Mouse (Mus musculus): Measurements from ENCODE around the gene B4gat1. TPM values are rescaled to one million over a fixed set of nuclear protein-coding genes. Genes with fewer than 3 reads are reported as not detected.
A peak's percentile ranks its signal among the peaks of the same experiment; 100 is the strongest.

Gene B4gat1
- polyA plus RNA-seq, 1 experiment from 2014 or later = 93.7 TPM

- H3K27ac ChIP-seq = no peak overlapping the region
- peak overlapping the region; percentile 59 for H3K4me2 ChIP-seq (replicated peaks)
- no peaks in the 10 kb centered on the region for H3K9me3 ChIP-seq (ENCODE audit: control insufficient read depth, low read length)
- H3K4me3 ChIP-seq (replicated peaks; ENCODE audit: low read length) = peak overlapping the region; percentile 40
- H3K36me3 ChIP-seq (replicated peaks; ENCODE audit: control insufficient read depth, insufficient read depth) = no peaks in the 10 kb centered on the region
- peak overlapping the region; percentile 47 for H3K9ac ChIP-seq
- peaks cover 13% of the 10 kb centered on the region; the same call in 1 of the 2 replicates for H3K27me3 ChIP-seq (ENCODE audit: control insufficient read depth, insufficient read depth, low read length)
- ATAC-seq (ENCODE audit: low FRiP score) (no peak; the same call in 1 of the 2 replicates), DNase-seq (ENCODE audit: low spot score) (no peak)
- peaks cover 17% of the 10 kb centered on the region for H3K4me1 ChIP-seq (replicated peaks; ENCODE audit: control insufficient read depth, insufficient read depth, low read length)
- WGBS = 3% methylated on average over 20 of the region's 20 CpGs
Observed at GRCm38 (mm10) chr19:5072389-5073019, 33.9 kb downstream of the B4gat1 start.

DNA sequence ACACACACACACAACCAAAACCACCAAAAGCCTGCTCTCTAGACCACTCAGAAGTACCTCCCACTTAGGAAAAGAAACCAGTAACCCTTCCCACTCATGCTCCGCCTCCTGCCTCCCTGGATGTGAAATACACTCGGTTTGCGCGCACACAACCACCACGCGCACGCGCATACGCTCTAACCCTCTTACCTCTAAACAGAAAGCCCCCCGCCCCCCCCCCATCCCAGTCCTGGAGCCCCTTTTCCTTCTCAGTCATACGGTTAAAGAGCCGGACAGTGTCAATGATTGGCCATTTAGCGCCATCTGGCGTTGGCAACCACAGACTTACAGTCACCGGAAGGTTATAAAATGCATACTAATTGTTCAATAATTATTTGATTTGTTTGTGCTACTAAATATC is 34.4 kb downstream of the B4gat1 start:
- Histone ChIP-seq H3K4me1 (replicated peaks; ENCODE audit: control insufficient read depth, insufficient read depth, low read length) (peaks cover 13% of the 10 kb centered on the region), H3K36me3 (replicated peaks; ENCODE audit: control insufficient read depth, insufficient read depth) (no peaks in the 10 kb centered on the region), H3K27ac (no peak overlapping the region), H3K9me3 (ENCODE audit: control insufficient read depth, low read length) (no peaks in the 10 kb centered on the region), H3K27me3 (ENCODE audit: control insufficient read depth, insufficient read depth, low read length) (peaks cover 12% of the 10 kb centered on the region; the same call in 1 of the 2 replicates), H3K4me2 (replicated peaks) (peak overlapping the region; percentile 59), H3K9ac (no peak overlapping the region), H3K4me3 (replicated peaks; ENCODE audit: low read length) (0 out of 2 replicates have a peak overlapping the region, but pooled peaks have one; percentile 40)
- DNase-seq (ENCODE audit: low spot score) (peak; percentile 77), ATAC-seq (ENCODE audit: low FRiP score) (no peak)
- 2% methylated on average over 15 of the region's 15 CpGs for WGBS

GRCm38 (mm10) chr19:5073518-5073917 is 34.9 kb downstream of the B4gat1 start:
- Histone ChIP-seq H3K9ac (no peak overlapping the region), H3K4me2 (replicated peaks) (no peak overlapping the region)

DNA sequence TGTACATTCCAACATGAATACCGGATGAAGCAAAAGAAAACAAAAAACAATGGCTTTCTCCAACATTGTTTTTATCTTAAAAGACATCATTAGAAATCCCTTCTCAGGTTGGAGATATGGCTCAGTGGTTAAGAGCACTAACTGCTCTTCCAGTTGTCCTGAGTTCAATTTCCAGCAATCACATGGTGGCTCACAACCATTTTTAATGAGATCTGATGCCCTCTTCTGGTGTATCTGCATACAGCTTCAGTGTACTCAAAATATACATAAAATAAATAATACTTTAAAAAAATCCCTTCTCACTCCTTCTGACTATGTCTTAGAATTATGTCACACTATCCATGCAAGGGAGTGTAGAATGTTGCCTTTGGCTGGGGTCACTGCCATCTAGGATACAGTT is 40.7 kb downstream of the B4gat1 start:
- ATAC-seq (ENCODE audit: low FRiP score) (no peak), DNase-seq (ENCODE audit: low spot score) (no peak)
- H3K4me3 ChIP-seq (replicated peaks; ENCODE audit: low read length) = no peak overlapping the region
- H3K27ac ChIP-seq = no peak overlapping the region
- no peak overlapping the region for H3K4me2 ChIP-seq (replicated peaks)
- WGBS = 97% methylated on average over 1 of the region's 1 CpGs
- H3K4me1 ChIP-seq (replicated peaks; ENCODE audit: control insufficient read depth, insufficient read depth, low read length) = no peaks in the 10 kb centered on the region
- H3K27me3 ChIP-seq (ENCODE audit: control insufficient read depth, insufficient read depth, low read length) = peaks cover 37% of the 10 kb centered on the region
- H3K9ac ChIP-seq = no peak overlapping the region
- no peaks in the 10 kb centered on the region for H3K9me3 ChIP-seq (ENCODE audit: control insufficient read depth, low read length)
- H3K36me3 ChIP-seq (replicated peaks; ENCODE audit: control insufficient read depth, insufficient read depth) = no peaks in the 10 kb centered on the region; the same call in 1 of the 2 replicates

More at GRCm38 (mm10) chr19:5073518-5073917, 34.9 kb downstream of the B4gat1 start:
- no peak overlapping the region for H3K27ac ChIP-seq
- no peak for DNase-seq (ENCODE audit: low spot score)
- peaks cover 7% of the 10 kb centered on the region; the same call in 1 of the 2 replicates for H3K27me3 ChIP-seq (ENCODE audit: control insufficient read depth, insufficient read depth, low read length)
- peaks cover 8% of the 10 kb centered on the region for H3K4me1 ChIP-seq (replicated peaks; ENCODE audit: control insufficient read depth, insufficient read depth, low read length)
- no peaks in the 10 kb centered on the region for H3K9me3 ChIP-seq (ENCODE audit: control insufficient read depth, low read length)
- ATAC-seq (ENCODE audit: low FRiP score) = no peak
- H3K4me3 ChIP-seq (replicated peaks; ENCODE audit: low read length) = no peak overlapping the region
- no peaks in the 10 kb centered on the region for H3K36me3 ChIP-seq (replicated peaks; ENCODE audit: control insufficient read depth, insufficient read depth)
- 47% methylated on average over 5 of the region's 5 CpGs for WGBS

GRCm38 (mm10) chr19:5082005-5082404 is 43.4 kb downstream of the B4gat1 start:
- Histone ChIP-seq H3K4me3 (replicated peaks; ENCODE audit: low read length) (no peak overlapping the region), H3K4me2 (replicated peaks) (no peak overlapping the region), H3K27ac (no peak overlapping the region), H3K4me1 (replicated peaks; ENCODE audit: control insufficient read depth, insufficient read depth, low read length) (0 out of 2 replicates have a peak, but pooled peaks cover 3% of the 10 kb centered on the region), H3K36me3 (replicated peaks; ENCODE audit: control insufficient read depth, insufficient read depth) (no peaks in the 10 kb centered on the region; the same call in 1 of the 2 replicates), H3K27me3 (ENCODE audit: control insufficient read depth, insufficient read depth, low read length) (peaks cover 57% of the 10 kb centered on the region), H3K9ac (no peak overlapping the region), H3K9me3 (ENCODE audit: control insufficient read depth, low read length) (no peaks in the 10 kb centered on the region)
- WGBS = 72% methylated on average over 18 of the region's 18 CpGs
- DNase-seq (ENCODE audit: low spot score) = no peak
- no peak for ATAC-seq (ENCODE audit: low FRiP score)

DNA sequence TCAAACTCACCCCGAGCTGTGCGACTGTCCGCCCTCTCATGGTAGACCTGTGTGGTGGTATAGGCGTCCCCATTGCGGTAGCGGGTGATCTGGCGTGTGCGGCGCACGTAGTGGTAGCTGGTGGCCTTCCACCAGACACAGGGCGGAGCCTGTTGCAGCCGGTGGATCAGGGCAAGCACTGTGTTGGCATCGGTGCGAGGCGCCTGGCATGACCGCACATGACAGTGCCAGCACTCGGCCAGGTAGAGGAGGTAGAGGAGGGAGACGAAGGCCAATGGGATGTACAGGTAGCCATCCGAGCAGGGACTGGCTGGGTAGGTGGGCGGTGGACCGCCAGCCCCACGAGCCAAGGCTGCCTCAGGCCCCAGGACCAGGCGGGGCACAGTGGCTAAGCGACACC is 44.0 kb downstream of the B4gat1 start:
- H3K4me2 ChIP-seq (replicated peaks) = no peak overlapping the region
- no peaks in the 10 kb centered on the region; the same call in 1 of the 2 replicates for H3K36me3 ChIP-seq (replicated peaks; ENCODE audit: control insufficient read depth, insufficient read depth)
- 0 out of 2 replicates have a peak, but pooled peaks cover 6% of the 10 kb centered on the region for H3K4me1 ChIP-seq (replicated peaks; ENCODE audit: control insufficient read depth, insufficient read depth, low read length)
- H3K9me3 ChIP-seq (ENCODE audit: control insufficient read depth, low read length) = no peaks in the 10 kb centered on the region
- no peak overlapping the region for H3K27ac ChIP-seq
- no peak overlapping the region for H3K9ac ChIP-seq
- H3K4me3 ChIP-seq (replicated peaks; ENCODE audit: low read length) = no peak overlapping the region
- peaks cover 57% of the 10 kb centered on the region for H3K27me3 ChIP-seq (ENCODE audit: control insufficient read depth, insufficient read depth, low read length)
- WGBS = 71% methylated on average over 24 of the region's 24 CpGs
- no peak for ATAC-seq (ENCODE audit: low FRiP score)
- no peak for DNase-seq (ENCODE audit: low spot score)

DNA sequence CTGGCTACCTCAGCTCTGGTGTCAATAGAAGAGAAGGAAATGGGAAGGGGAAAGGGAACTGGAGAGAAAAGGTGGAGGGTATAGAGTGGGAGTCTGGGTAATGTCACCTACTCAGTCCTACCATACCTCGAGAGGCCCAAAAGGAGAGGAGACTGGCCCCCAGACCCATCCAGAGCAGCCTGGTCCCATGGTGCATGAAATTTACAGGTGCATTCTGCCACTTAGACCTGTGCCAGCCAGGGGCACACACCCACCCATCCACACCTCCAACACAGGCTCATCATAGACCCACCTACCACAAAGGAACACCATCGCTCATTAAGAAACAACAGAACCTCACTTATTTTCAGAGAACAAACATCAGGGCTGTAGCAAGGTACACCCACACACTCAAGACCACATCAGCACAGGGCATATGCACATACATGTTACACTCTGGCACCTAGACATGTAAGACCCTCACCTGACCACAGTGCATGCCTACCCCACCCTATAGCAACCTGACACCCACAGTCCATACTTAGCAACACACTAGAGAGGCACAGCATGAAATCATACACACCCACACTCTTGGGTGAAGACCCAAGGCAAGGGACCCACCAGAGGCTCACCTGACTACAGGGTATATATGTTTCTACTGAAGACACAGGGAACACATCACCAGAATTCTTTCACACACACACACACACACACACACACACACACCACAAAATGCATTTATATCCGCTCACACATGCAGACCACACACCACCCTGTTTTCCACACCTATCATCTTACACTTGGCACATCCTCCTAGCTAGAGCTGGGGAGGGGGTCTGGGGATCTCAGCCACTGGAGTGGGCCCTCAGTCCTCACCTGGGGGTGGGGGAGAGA is 45.6 kb downstream of the B4gat1 start:
- Histone ChIP-seq H3K9me3 (ENCODE audit: control insufficient read depth, low read length) (no peaks in the 10 kb centered on the region), H3K4me3 (replicated peaks; ENCODE audit: low read length) (peak overlapping the region; percentile 57), H3K27ac (no peak overlapping the region), H3K4me2 (replicated peaks) (peak overlapping the region; percentile 75), H3K4me1 (replicated peaks; ENCODE audit: control insufficient read depth, insufficient read depth, low read length) (peaks cover 12% of the 10 kb centered on the region), H3K9ac (peak overlapping the region; percentile 82), H3K36me3 (replicated peaks; ENCODE audit: control insufficient read depth, insufficient read depth) (no peaks in the 10 kb centered on the region; the same call in 1 of the 2 replicates), H3K27me3 (ENCODE audit: control insufficient read depth, insufficient read depth, low read length) (peaks cover 57% of the 10 kb centered on the region)
- no peak for DNase-seq (ENCODE audit: low spot score)
- WGBS = 71% methylated on average over 3 of the region's 3 CpGs
- no peak for ATAC-seq (ENCODE audit: low FRiP score)

DNA sequence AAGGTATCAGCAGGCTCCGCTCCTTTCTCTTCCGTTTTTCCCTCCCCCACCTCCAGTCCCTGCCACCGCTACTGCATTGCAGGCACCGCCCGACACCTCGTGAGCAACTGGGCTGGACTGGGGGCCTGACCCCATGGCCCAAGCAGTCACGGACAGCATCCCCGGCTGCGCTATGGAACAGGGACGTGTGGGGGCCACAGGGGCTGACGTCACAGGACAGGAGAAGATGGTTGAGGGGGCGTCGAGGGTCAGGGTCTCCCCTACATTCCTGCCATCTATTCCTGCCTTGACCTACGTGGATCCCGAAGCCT is 46.2 kb downstream of the B4gat1 start:
- Histone ChIP-seq H3K9ac (peak overlapping the region; percentile 82), H3K27me3 (ENCODE audit: control insufficient read depth, insufficient read depth, low read length) (peaks cover 57% of the 10 kb centered on the region), H3K4me2 (replicated peaks) (peak overlapping the region; percentile 75), H3K4me3 (replicated peaks; ENCODE audit: low read length) (peak overlapping the region; percentile 57), H3K27ac (no peak overlapping the region), H3K4me1 (replicated peaks; ENCODE audit: control insufficient read depth, insufficient read depth, low read length) (peaks cover 16% of the 10 kb centered on the region), H3K36me3 (replicated peaks; ENCODE audit: control insufficient read depth, insufficient read depth) (no peaks in the 10 kb centered on the region; the same call in 1 of the 2 replicates), H3K9me3 (ENCODE audit: control insufficient read depth, low read length) (no peaks in the 10 kb centered on the region)
- ATAC-seq (ENCODE audit: low FRiP score) (no peak), DNase-seq (ENCODE audit: low spot score) (no peak)
- WGBS = 2% methylated on average over 15 of the region's 15 CpGs

DNA sequence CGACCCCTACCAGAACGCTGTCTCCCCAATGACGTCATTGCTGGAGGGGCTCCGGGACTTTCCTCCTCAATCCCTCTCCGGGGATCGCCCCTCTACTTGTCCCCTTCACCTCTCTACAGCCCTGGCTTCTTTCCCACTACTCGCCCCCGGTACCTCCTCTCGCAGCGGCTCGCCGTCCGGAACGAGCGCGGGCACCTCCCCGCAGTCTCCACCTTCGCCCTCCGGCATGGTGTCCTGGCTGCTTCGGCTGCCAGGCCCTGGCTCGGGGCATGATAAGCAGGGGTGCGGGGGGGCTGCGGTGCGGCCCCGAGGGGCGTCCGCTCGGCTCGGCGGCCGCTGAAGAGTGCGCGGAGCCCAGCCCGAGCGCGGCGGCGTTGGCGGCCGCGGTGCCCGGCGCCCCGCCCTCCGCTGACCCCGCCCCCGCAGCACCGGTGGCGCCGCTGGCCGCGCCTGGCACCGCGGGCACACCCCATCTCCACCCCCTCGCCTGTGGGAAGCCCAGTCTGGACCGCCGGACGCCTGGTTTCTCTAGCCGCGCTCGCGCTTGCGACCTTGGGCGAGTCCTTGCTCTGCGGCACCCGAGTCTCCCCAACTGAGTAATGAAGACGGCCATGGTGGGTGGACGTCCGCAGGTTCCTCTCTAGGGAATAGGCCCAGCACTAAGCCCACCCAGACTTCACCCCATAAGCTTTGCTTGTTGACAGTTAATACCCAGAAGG is 46.7 kb downstream of the B4gat1 start, which contains the start of gene Tmem151a:
Tmem151a (minus strand) TSS at position 387 of the 719 bp plus-strand sequence.
- H3K9me3 ChIP-seq (ENCODE audit: control insufficient read depth, low read length) = no peaks in the 10 kb centered on the region
- peaks cover 2% of the 10 kb centered on the region for H3K36me3 ChIP-seq (replicated peaks; ENCODE audit: control insufficient read depth, insufficient read depth)
- peaks cover 16% of the 10 kb centered on the region for H3K4me1 ChIP-seq (replicated peaks; ENCODE audit: control insufficient read depth, insufficient read depth, low read length)
- H3K27me3 ChIP-seq (ENCODE audit: control insufficient read depth, insufficient read depth, low read length) = peaks cover 57% of the 10 kb centered on the region
- H3K27ac ChIP-seq = no peak within 1 kb of the TSS
- no peak for ATAC-seq (ENCODE audit: low FRiP score)
- under 1% methylated on average over 63 of the region's 69 CpGs for WGBS
- H3K9ac ChIP-seq = peak within 1 kb of the TSS; percentile 82
- peak within 1 kb of the TSS; percentile 75 for H3K4me2 ChIP-seq (replicated peaks)
- no peak for DNase-seq (ENCODE audit: low spot score)
- peak within 1 kb of the TSS; percentile 57 for H3K4me3 ChIP-seq (replicated peaks; ENCODE audit: low read length)
